In the genomic region with DNA sequence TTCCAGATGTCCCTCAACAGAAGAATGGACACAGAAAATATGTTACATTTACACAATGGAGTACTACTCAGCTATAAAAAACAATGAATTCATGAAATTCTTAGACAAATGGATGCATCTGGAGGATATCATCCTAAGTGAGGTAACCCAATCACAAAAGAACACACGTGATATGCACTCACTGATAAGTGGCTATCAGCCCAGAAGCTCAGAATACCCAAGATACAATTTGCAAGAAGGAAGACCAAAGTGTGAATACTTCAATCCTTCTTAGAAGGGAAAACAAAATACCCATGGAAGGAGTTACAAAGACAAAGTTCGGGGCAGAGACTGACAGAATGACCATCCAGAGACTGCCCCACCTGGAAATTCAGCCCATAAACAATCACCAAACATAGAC, we compare ENCODE assay signal across 8 mouse cellular contexts.
DNase-seq lines count a peak whose midpoint lies in the region; ATAC-seq and TF ChIP-seq lines count a peak whose summit lies in the region.
"Not testable (repeated sequence)": the region's sequence is repeated elsewhere in the genome, so short reads cannot be mapped to it uniquely, and the experiment has no call there.

No protein-coding gene starts in this region.

- not testable (repeated sequence) for H3K27me3 ChIP-seq in MEL (ENCODE audit: control insufficient read depth in 1 of 2, insufficient read depth in 2 of 2, low read length in 2 of 2); liver, embryonic 11.5 days (replicated peaks; ENCODE audit: control insufficient read depth, insufficient read depth, low read length); liver, embryonic 12.5 days (replicated peaks); liver, embryonic 13.5 days; liver, embryonic 14.5 days (ENCODE audit: control insufficient read depth, insufficient read depth, low read length); liver, embryonic 15.5 days; liver, embryonic 16.5 days (ENCODE audit: control insufficient read depth, insufficient read depth, low read depth, low read length); liver, postnatal 0 days (ENCODE audit: insufficient read depth, low read length)

- 0 out of 2 replicates have a peak, but pooled peaks have one; percentile 19 for ATAC-seq in liver, embryonic 11.5 days (replicated peaks; ENCODE audit: low FRiP score)
- ATAC-seq in liver, embryonic 12.5 days = peak; percentile 39; the same call in 1 of the 2 replicates
- ATAC-seq in liver, embryonic 13.5 days (ENCODE audit: low read depth) = peak; percentile 37; the same call in 1 of the 2 replicates
- peak; percentile 34; the same call in 1 of the 2 replicates for ATAC-seq in liver, embryonic 14.5 days (ENCODE audit: insufficient read depth)
- 0 out of 2 replicates have a peak, but pooled peaks have one; percentile 3 for ATAC-seq in liver, embryonic 15.5 days (ENCODE audit: insufficient read depth)
- ATAC-seq in liver, embryonic 16.5 days (ENCODE audit: low read depth) = peak; percentile 22; the same call in 1 of the 2 replicates
- ATAC-seq in liver, postnatal 0 days = not testable (repeated sequence)

- H3K27ac ChIP-seq in MEL (ENCODE audit: control insufficient read depth, low read depth, low read length) = not testable (repeated sequence)
- H3K27ac ChIP-seq in liver, embryonic 11.5 days (ENCODE audit: low read depth, low read length) = peak overlapping the region; percentile 64; the same call in 1 of the 2 replicates
- peak overlapping the region; percentile 94 for H3K27ac ChIP-seq in liver, embryonic 12.5 days
- peak overlapping the region; percentile 97 for H3K27ac ChIP-seq in liver, embryonic 13.5 days
- H3K27ac ChIP-seq in liver, embryonic 14.5 days = peak overlapping the region; percentile 96
- H3K27ac ChIP-seq in liver, embryonic 15.5 days (replicated peaks) = peak overlapping the region; percentile 93
- H3K27ac ChIP-seq in liver, embryonic 16.5 days (ENCODE audit: low read length) = peak overlapping the region; percentile 90
- peak overlapping the region; percentile 80; the same call in 1 of the 2 replicates for H3K27ac ChIP-seq in liver, postnatal 0 days (ENCODE audit: low read depth)

- 54% methylated on average over 2 of the region's 2 CpGs for WGBS in liver, embryonic 11.5 days
- WGBS in liver, embryonic 12.5 days (ENCODE audit: insufficient replicate concordance) = 49% methylated on average over 2 of the region's 2 CpGs
- 39% methylated on average over 2 of the region's 2 CpGs for WGBS in liver, embryonic 13.5 days (ENCODE audit: insufficient replicate concordance)
- 32% methylated on average over 2 of the region's 2 CpGs for WGBS in liver, embryonic 14.5 days (ENCODE audit: insufficient replicate concordance)
- WGBS in liver, embryonic 15.5 days (ENCODE audit: insufficient replicate concordance) = 40% methylated on average over 2 of the region's 2 CpGs
- 47% methylated on average over 2 of the region's 2 CpGs for WGBS in liver, embryonic 16.5 days (ENCODE audit: insufficient replicate concordance)
- 64% methylated on average over 2 of the region's 2 CpGs for WGBS in liver, postnatal 0 days (ENCODE audit: insufficient replicate concordance)

- TF ChIP-seq CTCF in MEL (IDR thresholded peaks at IDR 0.05 in 2 of 3, conservative IDR thresholded peaks at IDR 0.05 in 1 of 3; ENCODE audit: control insufficient read depth in 1 of 3, insufficient read depth in 1 of 3, low read depth in 2 of 3, low read length in 3 of 3, poor library complexity in 1 of 3, severe bottlenecking in 1 of 3); liver, embryonic 14.5 days (IDR thresholded peaks at IDR 0.05; ENCODE audit: low read depth); liver, postnatal 0 days (IDR thresholded peaks at IDR 0.05; ENCODE audit: low read depth): not testable (repeated sequence)

- H3K9ac ChIP-seq in MEL (ENCODE audit: control insufficient read depth, low read depth, low read length, poor library complexity, severe bottlenecking); liver, embryonic 11.5 days (ENCODE audit: low read depth, low read length); liver, embryonic 14.5 days (replicated peaks); liver, embryonic 15.5 days; liver, embryonic 16.5 days (ENCODE audit: low read depth, low read length); liver, postnatal 0 days (replicated peaks): not testable (repeated sequence)
- H3K9ac ChIP-seq in liver, embryonic 12.5 days = peak overlapping the region; percentile 57; the same call in 1 of the 2 replicates
- peak overlapping the region; percentile 61; the same call in 1 of the 2 replicates for H3K9ac ChIP-seq in liver, embryonic 13.5 days

- DNase-seq in MEL (ENCODE audit: low read depth, low spot score); liver, embryonic 11.5 days (ENCODE audit: low spot score); liver, embryonic 14.5 days (ENCODE audit: low read depth in 3 of 3, low spot score in 3 of 3); liver, postnatal 0 days: not testable (repeated sequence)
- DNase-seq in liver, embryonic 13.5 days = peak; percentile 23

- TF ChIP-seq EP300 in MEL (IDR thresholded peaks at IDR 0.05; ENCODE audit: low read depth in 1 of 2, low read length in 2 of 2) = not testable (repeated sequence)
- TF ChIP-seq EP300 in liver, embryonic 14.5 days (IDR thresholded peaks at IDR 0.05; ENCODE audit: low read depth) = peak; percentile 70
- peak; percentile 59; the same call in 1 of the 2 replicates for TF ChIP-seq EP300 in liver, postnatal 0 days (IDR thresholded peaks at IDR 0.05; ENCODE audit: low read depth)

- TF ChIP-seq POLR2A in MEL (IDR thresholded peaks at IDR 0.05; ENCODE audit: control insufficient read depth in 1 of 2, insufficient read depth in 1 of 2, low read depth in 1 of 2, low read length in 2 of 2, poor library complexity in 1 of 2) = not testable (repeated sequence)

- H3K9me3 ChIP-seq in MEL (replicated peaks; ENCODE audit: insufficient read depth, low read length); liver, embryonic 11.5 days (ENCODE audit: control insufficient read depth, low read length); liver, embryonic 12.5 days (replicated peaks); liver, embryonic 13.5 days (replicated peaks); liver, embryonic 14.5 days (ENCODE audit: control insufficient read depth, low read length); liver, embryonic 15.5 days (replicated peaks); liver, embryonic 16.5 days (replicated peaks; ENCODE audit: control insufficient read depth, low read length); liver, postnatal 0 days (ENCODE audit: low read length): not testable (repeated sequence)

- peaks cover 0 to 10% of the 10 kb centered on the region in 2 experiments; a peak in 2 of 4 replicates for H3K36me3 ChIP-seq in MEL (ENCODE audit: control insufficient read depth in 1 of 2, insufficient read depth in 2 of 2, low read length in 2 of 2)
- H3K36me3 ChIP-seq in liver, embryonic 11.5 days (ENCODE audit: control insufficient read depth, insufficient read depth, low read length); liver, embryonic 12.5 days; liver, embryonic 13.5 days; liver, embryonic 14.5 days (replicated peaks; ENCODE audit: control insufficient read depth, insufficient read depth, low read depth); liver, embryonic 15.5 days (replicated peaks); liver, embryonic 16.5 days (ENCODE audit: control insufficient read depth, insufficient read depth); liver, postnatal 0 days (replicated peaks; ENCODE audit: insufficient read depth, low read length): not testable (repeated sequence)

- H3K4me1 ChIP-seq in MEL (ENCODE audit: control insufficient read depth in 1 of 2, insufficient read depth in 2 of 2, low read length in 2 of 2) = peaks cover 3 to 11% of the 10 kb centered on the region in 2 experiments; a peak in 3 of 4 replicates
- not testable (repeated sequence) for H3K4me1 ChIP-seq in liver, embryonic 11.5 days (replicated peaks; ENCODE audit: control insufficient read depth, insufficient read depth, low read length)
- peaks cover 20% of the 10 kb centered on the region for H3K4me1 ChIP-seq in liver, embryonic 12.5 days
- H3K4me1 ChIP-seq in liver, embryonic 13.5 days (replicated peaks) = peaks cover 22% of the 10 kb centered on the region
- peaks cover 15 to 20% of the 10 kb centered on the region in 2 experiments for H3K4me1 ChIP-seq in liver, embryonic 14.5 days (replicated peaks; ENCODE audit: control insufficient read depth in 2 of 2, insufficient read depth in 2 of 2, low read length in 1 of 2)
- H3K4me1 ChIP-seq in liver, embryonic 15.5 days (replicated peaks) = peaks cover 20% of the 10 kb centered on the region
- peaks cover 13% of the 10 kb centered on the region for H3K4me1 ChIP-seq in liver, embryonic 16.5 days (ENCODE audit: control insufficient read depth, low read depth, low read length)
- H3K4me1 ChIP-seq in liver, postnatal 0 days (ENCODE audit: insufficient read depth) = peaks cover 11% of the 10 kb centered on the region; the same call in 1 of the 2 replicates

- H3K79me2 ChIP-seq in MEL (ENCODE audit: control insufficient read depth, insufficient read depth, low read length, poor library complexity) = not testable (repeated sequence)

- not testable (repeated sequence) for TF ChIP-seq RAD21 in MEL (IDR thresholded peaks at IDR 0.05; ENCODE audit: low read depth, low read length)

- not testable (repeated sequence) for H3K4me2 ChIP-seq in liver, embryonic 11.5 days; liver, embryonic 12.5 days; liver, embryonic 16.5 days (ENCODE audit: low read depth, low read length); liver, postnatal 0 days (ENCODE audit: low read depth, low read length)
- peak overlapping the region; percentile 60; the same call in 1 of the 2 replicates for H3K4me2 ChIP-seq in liver, embryonic 13.5 days
- peak overlapping the region; percentile 63; the same call in 1 of the 2 replicates for H3K4me2 ChIP-seq in liver, embryonic 14.5 days (ENCODE audit: low read depth)
- 0 out of 2 replicates have a peak overlapping the region, but pooled peaks have one; percentile 54 for H3K4me2 ChIP-seq in liver, embryonic 15.5 days

- H3K4me3 ChIP-seq in MEL (ENCODE audit: control insufficient read depth in 1 of 2, insufficient read depth in 1 of 2, low read depth in 2 of 2, low read length in 2 of 2); liver, embryonic 11.5 days (ENCODE audit: low read depth, low read length); liver, embryonic 12.5 days; liver, embryonic 13.5 days (replicated peaks); liver, embryonic 14.5 days (ENCODE audit: insufficient read depth in 1 of 2, low read depth in 2 of 2, low read length in 2 of 2); liver, embryonic 15.5 days (replicated peaks); liver, embryonic 16.5 days (ENCODE audit: low read depth, low read length); liver, postnatal 0 days (ENCODE audit: low read depth, low read length): not testable (repeated sequence)
